Mouse (Mus musculus) pancreas, adult 10 weeks (tissue): Measurements from ENCODE around the gene Wdfy1. TPM values are rescaled to one million over a fixed set of nuclear protein-coding genes. Genes with fewer than 3 reads are reported as not detected.

Experiments
- polyA plus RNA-seq: library from polyadenylated mRNA; stranded (reverse); fragments of 350-450 nt; fragmentation: Illumina TruSeq; extraction: RNeasy Lipid Tissue Mini Kit (QIAGEN cat#74804); gene quantifications from one replicate; pipeline ENCODE4 v1.2.3, GENCODE M21; 2015; ENCODE audit warnings: low read depth, low replicate concordance; ENCODE audit not compliant: insufficient read depth

The Wdfy1 gene
- polyA plus RNA-seq, result 5.1 TPM

DNA sequence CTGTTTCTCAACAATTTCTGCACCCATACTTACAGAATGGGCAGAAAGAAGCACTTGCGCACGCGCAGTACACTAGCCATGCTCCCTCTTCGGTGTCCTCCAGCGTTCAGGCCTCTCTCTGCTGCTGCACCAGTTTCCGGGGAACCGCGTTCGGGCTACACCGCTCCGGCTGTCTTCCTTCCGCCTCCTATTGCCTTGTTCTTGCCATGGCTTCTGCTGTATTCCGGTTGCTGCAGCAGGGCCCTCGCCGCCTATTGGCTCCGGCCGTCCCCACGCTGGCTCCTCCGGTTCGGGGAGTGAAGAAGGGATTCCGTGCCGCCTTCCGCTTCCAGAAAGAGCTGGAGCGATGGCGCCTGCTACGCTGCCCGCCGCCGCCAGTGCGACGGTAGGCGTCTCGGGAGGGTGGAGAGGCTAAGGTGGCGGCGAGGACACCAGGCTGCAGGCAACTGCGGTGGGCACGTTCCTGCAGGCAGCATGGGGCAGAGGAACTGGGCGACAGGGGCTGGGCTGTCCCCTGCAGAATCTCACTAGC, at the start of gene Wdfy1, which contains the start of gene Mrpl44:
TSS of gene Wdfy1 (minus strand) at position 217 of the 532 bp plus-strand sequence.
TSS of gene Mrpl44 (plus strand) at position 92 of the 532 bp plus-strand sequence.

DNA sequence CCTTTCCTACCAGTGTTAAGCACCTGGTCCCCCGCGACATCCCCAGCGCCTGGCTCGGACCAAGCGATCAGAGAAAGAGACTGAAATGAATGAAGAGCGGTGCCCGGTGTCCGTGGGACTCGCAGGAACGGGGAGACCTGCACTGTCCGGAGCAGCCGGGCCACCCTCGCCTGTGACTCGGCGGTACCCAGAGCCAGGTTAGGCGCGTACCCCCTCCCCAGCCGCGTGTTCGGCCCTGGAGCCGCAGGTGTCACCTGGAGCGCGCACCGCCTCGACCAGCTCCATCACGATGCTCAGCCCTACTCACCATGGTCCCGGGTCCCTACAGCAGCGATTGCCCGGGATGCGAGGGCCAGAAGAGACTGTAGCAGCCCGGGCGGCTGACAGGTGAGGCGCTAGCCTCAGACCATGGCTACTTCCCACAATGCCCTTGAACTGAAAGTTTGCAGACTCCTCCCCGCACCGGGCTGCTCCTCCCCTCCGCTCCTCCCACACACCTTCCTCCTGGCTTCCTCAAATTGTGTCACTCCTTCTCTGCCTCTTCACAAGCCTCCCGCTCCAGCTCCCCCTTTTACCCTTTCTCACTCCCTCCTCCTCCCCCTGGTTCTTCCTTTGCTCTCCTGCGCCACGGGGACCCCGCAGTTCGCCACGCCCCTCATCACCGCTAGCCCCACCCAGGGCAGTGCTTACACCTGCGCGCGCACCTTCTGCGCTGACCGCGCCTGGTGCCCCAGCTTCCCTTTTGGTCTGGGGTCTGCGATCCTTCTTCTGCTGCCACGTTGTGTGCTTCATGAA, 104.2 kb downstream of the Wdfy1 start, which contains the start of gene Ap1s3:
TSS of gene Ap1s3 (minus strand) at position 430 of the 795 bp plus-strand sequence.

Other genes starting within 250 kb of the Wdfy1 start
- 0.65 TPM for gene Ap1s3, start 104.2 kb downstream of the Wdfy1 start, polyA plus RNA-seq
- 6.7 TPM for gene Mrpl44, start 125 bp downstream of the Wdfy1 start, polyA plus RNA-seq
- gene Serpine2, start 85.0 kb upstream of the Wdfy1 start, polyA plus RNA-seq, result 8.8 TPM